Mouse (Mus musculus) testis, adult 2 months (tissue): ENCODE measurements around the gene Klhdc4. TPM values are rescaled to one million over a fixed set of nuclear protein-coding genes. Genes with fewer than 3 reads are reported as not detected.

Source experiments
- H3K27ac ChIP-seq: fragments of 200-500 bp; 2 replicates; pipeline ENCODE4 v1.5.1; 2012; ENCODE audit warnings: low read depth, low read length; ENCODE audit not compliant: control insufficient read depth, insufficient read depth
- H3K27me3 ChIP-seq: fragments of 200-500 bp; 2 replicates; pipeline ENCODE4 v1.6.1; 2012; ENCODE audit warnings: mild to moderate bottlenecking, low read length, moderate library complexity; ENCODE audit not compliant: control insufficient read depth, insufficient read depth
- H3K36me3 ChIP-seq: fragments of 200-500 bp; 2 replicates; pipeline ENCODE4 v1.6.1; 2012; ENCODE audit warnings: mild to moderate bottlenecking, low read length; ENCODE audit not compliant: control insufficient read depth, insufficient read depth
- H3K4me1 ChIP-seq: fragments of 200-500 bp; 2 replicates; pipeline ENCODE4 v1.6.1; 2012; ENCODE audit warnings: low read length; ENCODE audit not compliant: control insufficient read depth, insufficient read depth
- H3K4me3 ChIP-seq: fragments of 200-500 bp; 2 replicates; pipeline ENCODE4 v1.5.1; 2012; ENCODE audit warnings: low read depth, mild to moderate bottlenecking, low read length, moderate library complexity, mixed read lengths; ENCODE audit not compliant: control insufficient read depth
- CTCF ChIP-seq: fragments of 200-500 bp; IDR thresholded peaks from 2 replicates; pipeline ENCODE4 v1.5.1; 2012; ENCODE audit warnings: low read depth, mild to moderate bottlenecking, inconsistent platforms, low read length, moderate library complexity; ENCODE audit not compliant: control insufficient read depth, insufficient read depth, insufficient replicate concordance
- POLR2A ChIP-seq: fragments of 200-500 bp; IDR thresholded peaks from 2 replicates; pipeline ENCODE4 v1.6.1; 2012; ENCODE audit warnings: low read depth, mild to moderate bottlenecking, inconsistent platforms, low read length, moderate library complexity; ENCODE audit not compliant: control insufficient read depth
- polyA plus RNA-seq: library from polyadenylated mRNA; depleted of rRNA; stranded (reverse); fragments of >200 nt; gene quantifications from 2 replicates; pipeline ENCODE4 v1.2.3, GENCODE M21; 2012

Klhdc4 gene
- polyA plus RNA-seq, 1 experiment = 13.6 TPM

- H3K36me3 ChIP-seq = no peaks in the 10 kb centered on the region
- H3K4me1 ChIP-seq = peaks cover 4% of the 10 kb centered on the region; the same call in 1 of the 2 replicates
- no peak for TF ChIP-seq CTCF
- no peak for TF ChIP-seq POLR2A
- H3K27me3 ChIP-seq = no peaks in the 10 kb centered on the region
- H3K4me3 ChIP-seq = no peak overlapping the region
- H3K27ac ChIP-seq = no peak overlapping the region
These were observed 12.9 kb upstream of the Klhdc4 start for GRCm38 (mm10) chr8:121842064-121842955.

GRCm38 (mm10) chr8:121841242-121841641 lies 11.9 kb upstream of the Klhdc4 start:
- Histone ChIP-seq H3K36me3 (no peaks in the 10 kb centered on the region), H3K27me3 (no peaks in the 10 kb centered on the region), H3K27ac (no peak overlapping the region), H3K4me3 (no peak overlapping the region), H3K4me1 (peaks cover 4% of the 10 kb centered on the region; the same call in 1 of the 2 replicates)
- TF ChIP-seq CTCF (peak; percentile 97), POLR2A (no peak)

GRCm38 (mm10) chr8:121832503-121832902 lies 3.1 kb upstream of the Klhdc4 start:
- no peaks in the 10 kb centered on the region for H3K27me3 ChIP-seq
- no peak for TF ChIP-seq POLR2A
- TF ChIP-seq CTCF = no peak
- H3K4me1 ChIP-seq = peaks cover 6% of the 10 kb centered on the region
- H3K36me3 ChIP-seq = no peaks in the 10 kb centered on the region
- H3K27ac ChIP-seq = no peak overlapping the region
- H3K4me3 ChIP-seq = no peak overlapping the region

- H3K36me3 ChIP-seq = no peaks in the 10 kb centered on the region
- H3K4me3 ChIP-seq = no peak overlapping the region
- H3K4me1 ChIP-seq = peaks cover 6% of the 10 kb centered on the region
- no peaks in the 10 kb centered on the region for H3K27me3 ChIP-seq
- TF ChIP-seq CTCF (no peak), POLR2A (no peak)
- no peak overlapping the region for H3K27ac ChIP-seq
These were observed 2.7 kb upstream of the Klhdc4 start for GRCm38 (mm10) chr8:121832061-121832460.

GRCm38 (mm10) chr8:121829777-121830362 lies 501 bp upstream of the Klhdc4 start:
- no peak for TF ChIP-seq CTCF
- TF ChIP-seq POLR2A = no peak
- Histone ChIP-seq H3K36me3 (no peaks in the 10 kb centered on the region), H3K27ac (peak overlapping the region; percentile 86)

GRCm38 (mm10) chr8:121828376-121829023 lies 869 bp downstream of the Klhdc4 start:
- Histone ChIP-seq H3K27me3 (no peaks in the 10 kb centered on the region), H3K27ac (no peak overlapping the region), H3K36me3 (no peaks in the 10 kb centered on the region), H3K4me1 (peaks cover 6% of the 10 kb centered on the region), H3K4me3 (peak overlapping the region; percentile 98)
- no peak for TF ChIP-seq POLR2A

More at GRCm38 (mm10) chr8:121829777-121830362, 501 bp upstream of the Klhdc4 start:
- H3K4me1 ChIP-seq = peaks cover 6% of the 10 kb centered on the region
- no peaks in the 10 kb centered on the region for H3K27me3 ChIP-seq
- H3K4me3 ChIP-seq = peak overlapping the region; percentile 98

- H3K27ac ChIP-seq = no peak overlapping the region
- H3K4me3 ChIP-seq = no peak overlapping the region
- TF ChIP-seq CTCF (no peak), POLR2A (no peak)
- H3K36me3 ChIP-seq = no peaks in the 10 kb centered on the region
- H3K27me3 ChIP-seq = no peaks in the 10 kb centered on the region
- H3K4me1 ChIP-seq = peaks cover 6% of the 10 kb centered on the region
These were observed 1.6 kb downstream of the Klhdc4 start for GRCm38 (mm10) chr8:121827726-121828125.
